Mouse (Mus musculus): ENCODE data around the gene Abcc8. TPM values are rescaled to one million over a fixed set of nuclear protein-coding genes. Genes with fewer than 3 reads are reported as not detected.

The Abcc8 gene
- total RNA-seq, 2 experiments from 2014 or later, result 52.2 to 63.1 TPM

DNA sequence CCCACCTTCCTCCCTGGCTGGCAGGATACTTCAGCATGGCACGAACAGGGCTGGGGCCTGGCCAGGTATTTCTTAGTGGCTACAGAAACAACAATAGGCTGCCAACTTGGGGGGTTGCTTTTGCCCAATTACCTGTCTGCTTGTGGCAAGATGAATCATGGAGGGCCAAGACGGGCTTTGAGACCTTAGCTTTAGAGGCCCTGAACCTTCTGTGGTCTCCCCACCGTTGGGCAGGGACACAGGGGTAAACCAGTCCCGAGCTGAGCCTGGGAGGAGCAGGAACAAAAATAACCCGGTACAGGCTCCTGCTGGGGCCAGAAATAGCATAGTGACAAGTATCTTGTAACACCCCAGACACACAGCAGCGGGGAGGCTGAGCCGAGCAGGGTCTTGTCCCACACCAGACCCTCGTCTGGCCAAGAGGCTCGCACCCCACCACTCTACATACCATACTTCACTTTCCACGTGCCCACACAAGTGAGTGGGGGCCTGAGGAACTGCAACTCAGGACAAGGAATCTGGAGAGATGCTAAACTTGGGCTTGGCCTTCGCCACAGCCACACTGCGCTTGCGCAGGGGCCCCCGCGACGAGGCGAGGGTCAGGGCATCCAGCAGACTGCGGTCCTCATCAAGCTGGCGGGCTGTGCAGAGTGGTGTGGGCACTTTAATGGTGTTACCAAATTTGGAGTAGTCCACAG lies 81.5 kb downstream of the Abcc8 start:
- Histone ChIP-seq H3K4me3 (peak overlapping the region; percentile 46), H3K27ac (peak overlapping the region; percentile 91)
- no peak for TF ChIP-seq CTCF (conservative IDR thresholded peaks at IDR 0.05)
- DNase-seq (ENCODE audit: low spot score in 2 of 2), result no peak

DNA sequence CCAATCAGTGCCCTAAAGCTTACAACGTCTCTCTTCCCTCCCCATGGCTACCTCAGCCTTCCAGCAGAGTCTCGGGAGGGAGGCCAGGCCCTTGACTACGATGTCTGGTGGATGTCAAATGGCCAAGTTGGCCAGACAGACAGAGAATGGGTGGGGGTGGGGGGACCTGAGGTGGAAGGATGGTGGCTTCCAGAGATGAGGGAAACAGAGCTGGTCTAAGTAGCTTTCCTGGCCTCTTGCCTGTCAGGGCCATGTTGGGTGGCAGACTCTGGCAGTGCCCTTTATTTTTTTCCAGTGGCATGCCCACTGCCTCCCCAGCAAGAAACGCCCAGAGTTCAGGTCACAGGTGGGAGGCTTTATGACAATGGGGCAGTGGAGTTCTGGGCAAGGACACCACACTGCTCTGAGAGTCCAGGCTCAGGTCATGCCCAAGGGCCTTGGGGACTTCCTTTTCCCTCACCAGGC lies 82.5 kb downstream of the Abcc8 start:
- peak overlapping the region; percentile 46 for H3K4me3 ChIP-seq
- H3K27ac ChIP-seq, result peak overlapping the region; percentile 39; the same call in 1 of the 2 replicates
- no peak for TF ChIP-seq CTCF (conservative IDR thresholded peaks at IDR 0.05)
- DNase-seq (ENCODE audit: low spot score in 2 of 2), result no peak

DNA sequence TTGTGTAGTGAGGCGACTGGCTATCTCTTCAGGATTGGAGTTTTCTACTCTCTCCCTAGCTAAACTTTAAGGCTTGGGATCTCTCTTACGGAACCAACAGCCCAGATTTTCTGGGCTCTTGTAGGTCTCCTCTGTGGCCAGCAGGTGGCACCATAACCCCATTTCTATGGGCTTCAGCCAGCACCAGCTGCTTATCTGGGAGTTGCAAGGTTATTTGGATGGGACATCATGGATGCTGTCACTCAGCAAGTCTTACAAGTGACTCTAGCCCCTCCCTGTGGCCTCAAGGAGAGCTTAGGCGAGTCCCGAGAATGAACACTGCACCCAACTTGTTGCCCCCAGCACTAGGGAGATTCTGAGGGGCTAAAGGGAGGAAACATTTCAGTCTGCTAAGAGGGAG lies 83.7 kb downstream of the Abcc8 start:
- DNase-seq (ENCODE audit: low spot score in 2 of 2), result peak in 1 of 2 experiments; percentile 75
- peak overlapping the region; percentile 39; the same call in 1 of the 2 replicates for H3K27ac ChIP-seq
- peak overlapping the region; percentile 46; the same call in 1 of the 2 replicates for H3K4me3 ChIP-seq
- TF ChIP-seq CTCF (conservative IDR thresholded peaks at IDR 0.05), result peak; percentile 98

DNA sequence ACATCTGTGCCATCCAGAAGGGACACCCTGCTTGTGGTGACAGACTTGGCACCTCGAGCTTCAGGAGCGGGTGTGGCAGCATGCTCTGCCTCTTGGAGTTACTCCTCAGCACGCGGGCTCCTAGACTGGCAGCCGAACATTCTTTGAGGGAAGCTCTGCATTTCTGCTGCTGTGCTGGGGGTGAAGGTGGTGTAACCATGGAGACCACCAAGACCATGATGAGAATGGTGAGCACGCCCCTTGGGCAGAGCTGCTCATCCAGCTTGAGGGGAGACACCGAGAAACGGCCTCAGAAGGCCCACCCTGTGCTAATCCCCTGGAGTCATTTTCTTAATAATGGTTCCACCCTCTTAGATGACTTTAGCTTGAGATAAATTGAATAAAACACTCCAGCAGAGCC lies 87.0 kb downstream of the Abcc8 start:
- Histone ChIP-seq H3K4me3 (no peak overlapping the region), H3K27ac (no peak overlapping the region)
- DNase-seq (ENCODE audit: low spot score in 2 of 2), result no peak
- no peak for TF ChIP-seq CTCF (conservative IDR thresholded peaks at IDR 0.05)

DNA sequence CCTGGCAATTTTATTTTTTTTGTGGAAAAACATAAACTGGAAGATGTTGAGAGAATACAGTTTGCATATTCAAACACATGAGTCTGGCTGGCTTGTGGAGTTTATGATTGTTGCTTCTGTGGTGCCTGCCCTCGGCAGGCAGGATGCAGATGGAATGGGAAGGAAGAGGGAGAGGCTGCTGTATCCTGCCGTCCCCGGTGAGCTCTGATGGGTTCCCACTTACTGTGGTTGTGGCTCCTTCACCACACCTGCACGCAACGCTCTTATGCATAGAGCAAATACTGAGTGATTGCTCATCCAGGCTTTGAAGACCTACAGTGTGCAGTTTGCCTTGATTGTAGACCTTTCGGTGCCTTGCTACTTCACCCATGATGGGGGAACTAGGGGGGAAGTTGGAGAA lies 91.6 kb downstream of the Abcc8 start:
- no peak for DNase-seq (ENCODE audit: low spot score in 2 of 2)
- Histone ChIP-seq H3K4me3 (no peak overlapping the region), H3K27ac (no peak overlapping the region)
- TF ChIP-seq CTCF (conservative IDR thresholded peaks at IDR 0.05), result no peak

DNA sequence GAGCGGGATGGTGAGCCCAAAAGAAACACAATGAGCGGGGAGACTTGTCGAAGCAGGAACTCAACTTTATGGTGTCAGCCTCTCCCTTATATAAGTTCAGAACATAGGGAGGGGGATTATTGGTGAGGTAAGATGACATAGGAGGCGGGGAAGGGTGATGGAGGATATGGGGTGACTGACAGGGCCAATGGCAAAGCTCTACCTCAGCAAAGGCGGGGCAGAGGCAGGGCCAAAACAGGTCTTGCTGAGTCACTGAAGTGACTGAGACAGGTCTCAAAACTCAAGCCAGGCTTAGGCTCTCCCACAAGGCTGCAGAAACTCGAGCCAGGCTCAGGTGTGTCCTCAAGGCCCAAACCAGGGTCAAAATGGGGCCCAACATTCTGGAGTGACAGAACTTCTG lies 93.5 kb downstream of the Abcc8 start:
- no peak for DNase-seq (ENCODE audit: low spot score in 2 of 2)
- TF ChIP-seq CTCF (conservative IDR thresholded peaks at IDR 0.05), result no peak
- Histone ChIP-seq H3K4me3 (no peak overlapping the region), H3K27ac (no peak overlapping the region)

DNA sequence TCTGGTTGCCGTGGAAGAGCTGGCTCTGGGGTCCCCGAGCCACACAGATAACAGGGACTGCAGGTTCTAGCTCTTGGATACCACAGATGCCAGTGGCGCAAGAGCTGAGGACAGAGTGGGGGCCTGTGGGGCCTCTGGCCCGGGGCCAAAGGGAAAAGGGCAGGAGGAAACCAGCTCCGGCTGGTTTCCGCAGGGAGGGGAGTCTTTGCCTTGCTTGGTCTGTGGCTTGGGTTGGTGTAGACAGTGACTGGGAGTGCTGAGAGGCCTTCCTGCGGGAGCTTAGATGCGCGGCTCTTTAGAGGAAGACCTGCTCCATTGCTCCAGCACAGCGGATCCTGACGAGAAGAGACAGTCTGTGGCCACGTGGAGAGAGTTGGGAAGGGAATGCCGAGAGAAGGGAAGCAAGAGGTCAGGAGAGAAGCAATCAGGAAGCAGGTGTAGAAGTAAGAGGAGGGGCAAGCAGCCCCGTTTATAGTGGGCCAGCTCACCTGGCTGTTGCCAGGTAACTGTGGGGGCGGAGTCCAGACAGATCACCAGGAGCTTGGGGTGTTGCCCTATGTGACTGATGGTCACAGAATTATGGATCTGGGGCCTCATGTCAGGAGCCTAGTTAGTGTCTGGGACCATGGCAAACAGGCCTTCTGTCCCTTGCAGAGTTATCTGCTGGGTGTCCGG lies 94.9 kb downstream of the Abcc8 start:
- H3K27ac ChIP-seq, result no peak overlapping the region
- no peak for TF ChIP-seq CTCF (conservative IDR thresholded peaks at IDR 0.05)
- no peak overlapping the region for H3K4me3 ChIP-seq
- DNase-seq (ENCODE audit: low spot score in 2 of 2), result no peak

DNA sequence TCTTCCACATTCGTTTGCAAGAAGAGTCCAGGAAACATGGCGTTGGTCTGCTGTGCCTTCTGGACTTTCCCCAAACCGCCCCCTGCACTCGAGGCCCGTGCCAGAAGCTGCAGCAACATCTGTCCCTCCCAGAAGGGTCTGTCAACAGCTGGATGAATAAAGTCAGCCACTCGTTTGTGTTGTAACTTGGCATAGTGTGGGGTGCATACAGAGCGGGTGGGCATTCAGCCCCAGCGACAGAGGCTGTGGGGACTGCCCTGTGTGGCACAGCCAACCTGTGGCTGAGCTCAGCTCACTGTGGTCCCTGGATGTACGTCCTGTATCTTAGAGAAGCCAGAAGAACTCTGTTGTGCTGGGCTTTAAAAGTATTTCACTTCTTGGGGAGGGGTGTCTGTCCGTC lies 95.8 kb downstream of the Abcc8 start:
- no peak overlapping the region for H3K27ac ChIP-seq
- DNase-seq (ENCODE audit: low spot score in 2 of 2), result no peak
- no peak overlapping the region for H3K4me3 ChIP-seq
- TF ChIP-seq CTCF (conservative IDR thresholded peaks at IDR 0.05), result no peak

DNA sequence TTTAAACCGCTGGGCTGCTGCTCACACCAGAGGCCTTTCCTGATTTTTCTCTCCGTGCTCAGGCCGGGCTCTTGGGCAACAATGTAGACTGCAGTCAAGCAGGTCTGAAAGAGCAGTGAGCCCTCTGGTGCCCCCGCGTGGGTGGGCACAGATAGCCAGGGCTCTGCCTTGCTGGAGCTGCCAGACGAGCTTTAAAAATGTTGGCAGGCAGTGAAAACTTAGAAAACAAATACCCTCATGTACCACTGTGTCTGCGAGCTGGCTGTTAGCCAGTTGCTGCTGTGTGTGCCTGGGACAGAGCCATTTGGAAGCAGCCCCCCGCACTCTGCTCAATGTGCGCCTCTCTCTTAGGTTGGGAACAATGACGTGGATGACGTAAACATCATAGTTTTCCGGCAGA lies 102.2 kb downstream of the Abcc8 start:
- DNase-seq (ENCODE audit: low spot score in 2 of 2), result no peak
- Histone ChIP-seq H3K4me3 (no peak overlapping the region), H3K27ac (no peak overlapping the region)
- TF ChIP-seq CTCF (conservative IDR thresholded peaks at IDR 0.05), result peak; percentile 31

DNA sequence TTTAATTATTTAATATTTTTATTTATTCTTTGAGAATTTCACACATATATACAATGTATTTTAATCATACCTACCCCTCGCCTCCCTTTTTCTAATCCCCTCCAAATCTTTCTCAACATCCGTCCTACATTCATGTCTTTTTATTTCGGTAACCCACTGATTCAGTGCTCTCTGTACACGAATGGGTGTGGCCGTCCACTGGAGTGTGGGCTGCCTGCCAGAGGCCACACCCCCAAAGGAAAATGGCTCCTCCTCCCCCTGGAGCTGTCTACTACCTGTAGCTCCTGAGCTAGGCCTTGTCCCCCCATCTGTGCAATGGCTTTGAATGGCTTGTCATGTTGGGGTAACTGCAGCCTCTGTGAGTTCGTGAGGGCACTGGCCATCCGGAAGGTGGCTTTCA lies 103.0 kb downstream of the Abcc8 start:
- no peak for DNase-seq (ENCODE audit: low spot score in 2 of 2)
- Histone ChIP-seq H3K27ac (no peak overlapping the region), H3K4me3 (no peak overlapping the region)
- no peak for TF ChIP-seq CTCF (conservative IDR thresholded peaks at IDR 0.05)

DNA sequence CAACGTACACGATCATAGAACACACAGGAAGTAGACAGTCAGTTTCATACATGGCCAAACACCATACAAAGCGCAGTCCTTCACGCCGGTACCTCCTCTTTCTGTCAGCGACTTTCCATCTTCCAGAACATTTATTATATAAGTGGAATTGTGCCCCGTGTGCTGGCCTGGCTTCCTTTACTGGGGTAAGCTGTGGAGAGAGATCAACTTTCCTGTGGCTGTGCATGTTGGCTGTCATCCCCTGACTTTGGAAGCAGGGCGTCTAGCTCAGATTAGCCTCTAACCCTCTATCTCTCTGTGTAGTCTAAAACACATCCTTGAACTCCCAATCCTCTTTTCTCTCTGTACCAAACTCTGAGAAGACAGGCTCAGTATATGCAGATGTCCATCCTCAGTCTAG lies 111.0 kb downstream of the Abcc8 start:
- TF ChIP-seq CTCF (conservative IDR thresholded peaks at IDR 0.05), result no peak
- Histone ChIP-seq H3K27ac (no peak overlapping the region), H3K4me3 (no peak overlapping the region)
- no peak for DNase-seq (ENCODE audit: low spot score in 2 of 2)

DNA sequence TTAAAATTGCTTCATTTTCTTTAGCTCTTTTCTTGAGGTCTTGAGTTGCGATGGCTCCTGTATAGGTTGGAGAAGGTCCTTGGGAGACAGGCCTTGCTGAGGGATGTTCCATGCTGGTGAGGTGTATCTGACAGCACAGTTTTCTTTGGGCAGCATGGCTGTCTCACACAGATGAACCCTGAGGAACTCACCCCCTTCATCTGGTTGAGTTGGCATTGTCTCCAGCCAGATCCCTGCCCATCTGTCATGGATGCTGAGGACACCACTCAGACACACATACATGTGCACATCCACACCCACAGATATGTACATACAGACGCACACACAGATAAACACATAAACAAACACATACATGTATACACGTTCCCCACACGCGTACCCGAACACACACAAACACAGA lies 116.5 kb downstream of the Abcc8 start:
- Histone ChIP-seq H3K4me3 (no peak overlapping the region), H3K27ac (no peak overlapping the region)
- DNase-seq (ENCODE audit: low spot score in 2 of 2), result no peak
- TF ChIP-seq CTCF (conservative IDR thresholded peaks at IDR 0.05), result no peak

DNA sequence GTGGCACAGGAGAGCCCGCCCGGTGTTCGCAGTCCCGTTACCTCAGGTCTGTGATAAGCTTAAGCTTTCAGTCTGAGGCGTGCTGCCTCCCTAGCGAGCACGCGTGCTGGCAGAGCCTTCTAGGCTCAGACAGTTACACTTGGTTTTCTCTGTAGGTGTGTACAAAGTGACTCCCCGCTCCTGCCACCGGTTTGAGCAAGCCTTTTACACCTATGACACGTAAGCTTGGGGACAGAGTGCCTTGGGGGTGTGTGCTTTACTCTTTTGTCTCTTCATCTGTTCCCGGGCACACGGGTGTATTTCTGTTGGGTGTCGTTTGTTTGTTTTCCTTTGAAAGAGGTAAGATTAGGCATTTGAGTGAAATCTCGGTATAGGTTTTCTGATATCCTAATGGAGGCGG lies 118.2 kb downstream of the Abcc8 start:
- DNase-seq (ENCODE audit: low spot score in 2 of 2), result no peak
- H3K4me3 ChIP-seq, result no peak overlapping the region
- no peak overlapping the region for H3K27ac ChIP-seq
- TF ChIP-seq CTCF (conservative IDR thresholded peaks at IDR 0.05), result no peak

DNA sequence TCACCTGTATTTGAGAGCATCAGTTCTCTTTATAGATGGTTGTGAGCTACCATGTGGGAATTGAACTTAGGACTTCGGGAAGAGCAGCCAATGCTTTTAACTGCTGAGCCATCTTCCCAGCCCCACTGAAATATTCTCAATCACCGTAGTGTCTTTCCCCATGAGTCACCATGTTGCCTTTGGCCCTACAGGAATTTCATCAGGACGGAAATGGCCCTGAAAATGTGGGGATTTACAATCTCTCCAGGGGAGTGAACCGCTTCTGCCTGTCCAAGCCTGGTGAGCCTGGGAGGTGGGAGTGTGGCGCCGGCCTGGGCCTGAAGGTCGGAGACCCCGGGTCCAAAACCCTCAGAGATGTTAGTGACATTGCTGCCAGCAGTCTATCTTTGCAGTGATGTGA lies 119.1 kb downstream of the Abcc8 start:
- Histone ChIP-seq H3K4me3 (no peak overlapping the region), H3K27ac (no peak overlapping the region)
- no peak for TF ChIP-seq CTCF (conservative IDR thresholded peaks at IDR 0.05)
- DNase-seq (ENCODE audit: low spot score in 2 of 2), result no peak
